Mouse (Mus musculus): ENCODE results near the gene Bbs10. TPM values are rescaled to one million over a fixed set of nuclear protein-coding genes. Genes with fewer than 3 reads are reported as not detected.

The Bbs10 gene
- total and polyA plus RNA-seq, 3 experiments, result 1.1 to 23.8 (median 12.2) TPM

GRCm38 (mm10) chr10:111348263-111348662 lies 49.8 kb downstream of the Bbs10 start:
- no peak for DNase-seq (ENCODE audit: low spot score)
- no peak for ATAC-seq (ENCODE audit: extremely low read depth, insufficient number of reproducible peaks, low FRiP score, poor library complexity, severe bottlenecking)
- H3K4me3 ChIP-seq (ENCODE audit: low read depth, low read length), result no peak overlapping the region
- TF ChIP-seq GATA2 (IDR thresholded peaks at IDR 0.05; ENCODE audit: borderline replicate concordance, low read depth, low read length), result no peak
- no peak for TF ChIP-seq POLR2AphosphoS5 (IDR thresholded peaks at IDR 0.05; ENCODE audit: insufficient replicate concordance, low read depth, low read length)
- no peak for TF ChIP-seq TAL1 (conservative IDR thresholded peaks at IDR 0.05; ENCODE audit: low read depth, low read length)
- no peak for TF ChIP-seq GATA1 (IDR thresholded peaks at IDR 0.05; ENCODE audit: borderline replicate concordance, low read length)
- TF ChIP-seq CTCF (IDR thresholded peaks at IDR 0.05; ENCODE audit: low read depth, low read length), result no peak
- no peaks in the 10 kb centered on the region for H3K36me3 ChIP-seq (replicated peaks)
- H3K27me3 ChIP-seq (ENCODE audit: insufficient read depth, low read length), result peaks cover 15% of the 10 kb centered on the region
- H3K9me3 ChIP-seq (replicated peaks), result no peaks in the 10 kb centered on the region
- peaks cover 3% of the 10 kb centered on the region for H3K4me1 ChIP-seq (ENCODE audit: insufficient read depth, low read depth, low read length)

Other genes with a start within 250 kb of the Bbs10 start
- 69.9 and 70.9 TPM in 2 replicates for gene Osbpl8, start 133.9 kb upstream of the Bbs10 start, total RNA-seq (2014; fragmentation: Nextera tagmentation)
- 449 and 517 TPM in 2 replicates for gene Osbpl8, start 133.9 kb upstream of the Bbs10 start, total RNA-seq (2017)
- 7.2 and 8.4 TPM in 2 replicates for gene Osbpl8, start 133.9 kb upstream of the Bbs10 start, polyA plus RNA-seq (2012)
- 541 and 552 TPM in 2 replicates for gene Nap1l1, start 174.5 kb downstream of the Bbs10 start, total RNA-seq (2014; fragmentation: Nextera tagmentation)
- gene Nap1l1, start 174.5 kb downstream of the Bbs10 start, total RNA-seq (2017), result 281 and 370 TPM in 2 replicates
- 199 and 223 TPM in 2 replicates for gene Nap1l1, start 174.5 kb downstream of the Bbs10 start, polyA plus RNA-seq (2012)
- 17.4 and 23.5 TPM in 2 replicates for gene Phlda1, start 207.6 kb downstream of the Bbs10 start, total RNA-seq (2014; fragmentation: Nextera tagmentation)
- 2.6 and 3.2 TPM in 2 replicates for gene Phlda1, start 207.6 kb downstream of the Bbs10 start, total RNA-seq (2017)
- gene Phlda1, start 207.6 kb downstream of the Bbs10 start, polyA plus RNA-seq (2012), result 43.1 and 53.2 TPM in 2 replicates